ENCODE assay signal across 9 mouse cellular contexts in genomic region chr6:114343740-114344139, GRCm38 (mm10). TPM values are rescaled to one million over a fixed set of nuclear protein-coding genes. Genes with fewer than 3 reads are reported as not detected.
DNase-seq lines count a peak whose midpoint lies in the region; ATAC-seq and TF ChIP-seq lines count a peak whose summit lies in the region.
"Had no signal": no experiment of that assay in that cellular context is flagged by ENCODE, and none has a peak within 500 bp of the region (broad histone marks: within the 10 kb centered on the region; RNA-seq: fewer than 3 reads in every experiment).

No protein-coding gene starts in this region.

- no peak overlapping the region for H3K4me3 ChIP-seq in left cerebral cortex, adult 2 months
- no peak overlapping the region for H3K4me3 ChIP-seq in midbrain, embryonic 10.5 days
- no peak overlapping the region for H3K4me3 ChIP-seq in stomach, postnatal 0 days (ENCODE audit: low read depth, low read length)
- H3K4me3 ChIP-seq: embryonic facial prominence, embryonic 15.5 days had no signal

- peak; percentile 81 for TF ChIP-seq CTCF in left cerebral cortex, adult 2 months (IDR thresholded peaks at IDR 0.05)
- peak; percentile 90 for TF ChIP-seq CTCF in stomach, postnatal 0 days (IDR thresholded peaks at IDR 0.05; ENCODE audit: low read depth)

- H3K36me3 ChIP-seq in midbrain, embryonic 10.5 days = no peaks in the 10 kb centered on the region
- H3K36me3 ChIP-seq in stomach, postnatal 0 days (ENCODE audit: control insufficient read depth, insufficient read depth, low read length) = no peaks in the 10 kb centered on the region
- H3K36me3 ChIP-seq: embryonic facial prominence, embryonic 15.5 days had no signal

- H3K27ac ChIP-seq in left cerebral cortex, adult 2 months = no peak overlapping the region
- no peak overlapping the region for H3K27ac ChIP-seq in midbrain, embryonic 10.5 days (replicated peaks)
- H3K27ac ChIP-seq in stomach, postnatal 0 days (replicated peaks) = no peak overlapping the region
- H3K27ac ChIP-seq: embryonic facial prominence, embryonic 15.5 days had no signal

- intact Hi-C loops in left cerebral cortex, adult 2 months (cut with DNase I) = loop anchor here (1.0 to 10.0 kb wide), 4 partner anchors 119 to 581 kb away; no protein-coding TSS in a partner anchor

- TF ChIP-seq EP300 in stomach, postnatal 0 days (optimal IDR thresholded peaks at IDR 0.05) = no peak

- H3K9ac ChIP-seq in stomach, postnatal 0 days (ENCODE audit: low read length) = no peak overlapping the region
- H3K9ac ChIP-seq: embryonic facial prominence, embryonic 15.5 days had no signal

- no peaks in the 10 kb centered on the region for H3K9me3 ChIP-seq in midbrain, embryonic 10.5 days (replicated peaks)
- H3K9me3 ChIP-seq in stomach, postnatal 0 days (ENCODE audit: control insufficient read depth, low read length) = no peaks in the 10 kb centered on the region
- H3K9me3 ChIP-seq: embryonic facial prominence, embryonic 15.5 days had no signal

- H3K27me3 ChIP-seq in midbrain, embryonic 10.5 days (ENCODE audit: low read depth, poor library complexity, severe bottlenecking) = peaks cover 42% of the 10 kb centered on the region
- H3K27me3 ChIP-seq in stomach, postnatal 0 days (ENCODE audit: control insufficient read depth, insufficient read depth, low read length) = no peaks in the 10 kb centered on the region

- WGBS in midbrain, embryonic 10.5 days = 19% methylated on average over 3 of the region's 3 CpGs
- 18% methylated on average over 3 of the region's 3 CpGs for WGBS in stomach, postnatal 0 days

- no peak overlapping the region for H3K4me2 ChIP-seq in stomach, postnatal 0 days (replicated peaks; ENCODE audit: low read depth)
- H3K4me2 ChIP-seq: embryonic facial prominence, embryonic 15.5 days had no signal

- H3K4me1 ChIP-seq in midbrain, embryonic 10.5 days = peaks cover 15% of the 10 kb centered on the region
- H3K4me1 ChIP-seq in stomach, postnatal 0 days (replicated peaks; ENCODE audit: control insufficient read depth, insufficient read depth) = no peaks in the 10 kb centered on the region
- H3K4me1 ChIP-seq: embryonic facial prominence, embryonic 15.5 days had no signal

- ATAC-seq in stomach, postnatal 0 days (ENCODE audit: low FRiP score, low TSS enrichment) = no peak

- DNase-seq in left cerebral cortex, adult 2 months (ENCODE audit: extremely low spot score in 1 of 2, low spot score in 2 of 2) = peak; percentile 58 to 69
- no peak for DNase-seq in left cerebral cortex, adult 11 months (ENCODE audit: low spot score)
- peak; percentile 58 for DNase-seq in adrenal gland, postnatal 10 days
- peak; percentile 69 for DNase-seq in embryo, embryonic 10.5 days (ENCODE audit: low spot score)
- DNase-seq in kidney, postnatal 36 days = peak; percentile 12 to 61
- DNase-seq in midbrain, embryonic 10.5 days (ENCODE audit: low spot score) = peak; percentile 43
- DNase-seq in stomach, postnatal 0 days (ENCODE audit: low spot score) = peak; percentile 23
- no peak for DNase-seq in urinary bladder, adult 2 months (ENCODE audit: low spot score)

RNA-seq across cellular contexts. Expression of gene Hrh1, which starts 54.0 kb away (rescaled TPM):
- total RNA-seq in left cerebral cortex, adult 2 months (2021) = 10 to 100 TPM; 24.2 to 25.6 TPM
- under 1 TPM; 0.84 to 0.97 TPM for total RNA-seq in adrenal gland, postnatal 10 days (2021)
- polyA plus RNA-seq in midbrain, embryonic 10.5 days (2016; fragmentation: Nextera tagmentation; extraction: Ambion mirVana) = 0.04 and 0.15 TPM in 2 replicates
- 0.06 TPM in 2 replicates for polyA plus RNA-seq in stomach, postnatal 0 days (2015; fragmentation: Nextera tagmentation; extraction: Ambion mirVana)
- polyA plus RNA-seq in urinary bladder, adult 2 months (2012; rRNA removed) = 0.88 and 0.96 TPM in 2 replicates

Comparison
In these comparisons a context has a peak if more than half of its experiments do, and no peak if none do; other contexts are left out.
1. DNase-seq: peak in left cerebral cortex, adult 2 months (2 of 2), adrenal gland, postnatal 10 days (single experiment), embryo, embryonic 10.5 days (single experiment), kidney, postnatal 36 days (2 of 2), midbrain, embryonic 10.5 days (single experiment) and stomach, postnatal 0 days (single experiment); none in left cerebral cortex, adult 11 months (single experiment) and urinary bladder, adult 2 months (single experiment).